Mouse (Mus musculus) spleen, adult 10 weeks (tissue): ENCODE results near the gene Phf6. TPM values are rescaled to one million over a fixed set of nuclear protein-coding genes. Genes with fewer than 3 reads are reported as not detected.

Experiments used
- polyA plus RNA-seq: library from polyadenylated mRNA; stranded (reverse); fragments of 350-450 nt; fragmentation: Illumina TruSeq; extraction: RNeasy Lipid Tissue Mini Kit (QIAGEN cat#74804); gene quantifications from one replicate; pipeline ENCODE4 v1.2.3, GENCODE M21; 2015; ENCODE audit warnings: low replicate concordance; ENCODE audit not compliant: insufficient read depth

Gene Phf6
- polyA plus RNA-seq, result 43.0 TPM

GRCm38 (mm10) chrX:52911587-52912371 is at the start of gene Phf6:
TSS of gene Phf6 (plus strand) at chrX:52912266.

GRCm38 (mm10) chrX:52987905-52988783 is 76.1 kb downstream of the Phf6 start, which contains the start of gene Hprt:
TSS of gene Hprt (plus strand) at chrX:52988137.

Other genes starting within 250 kb of the Phf6 start
- gene Ccdc160, start 121.1 kb upstream of the Phf6 start, polyA plus RNA-seq, result 0.55 TPM
- 189 TPM for gene Hprt, start 75.9 kb downstream of the Phf6 start, polyA plus RNA-seq